Mouse (Mus musculus): ENCODE data around the gene Cd69. TPM values are rescaled to one million over a fixed set of nuclear protein-coding genes. Genes with fewer than 3 reads are reported as not detected.

Cd69 gene
- polyA plus RNA-seq, 1 experiment from 2014 or later: 0.09 TPM

DNA sequence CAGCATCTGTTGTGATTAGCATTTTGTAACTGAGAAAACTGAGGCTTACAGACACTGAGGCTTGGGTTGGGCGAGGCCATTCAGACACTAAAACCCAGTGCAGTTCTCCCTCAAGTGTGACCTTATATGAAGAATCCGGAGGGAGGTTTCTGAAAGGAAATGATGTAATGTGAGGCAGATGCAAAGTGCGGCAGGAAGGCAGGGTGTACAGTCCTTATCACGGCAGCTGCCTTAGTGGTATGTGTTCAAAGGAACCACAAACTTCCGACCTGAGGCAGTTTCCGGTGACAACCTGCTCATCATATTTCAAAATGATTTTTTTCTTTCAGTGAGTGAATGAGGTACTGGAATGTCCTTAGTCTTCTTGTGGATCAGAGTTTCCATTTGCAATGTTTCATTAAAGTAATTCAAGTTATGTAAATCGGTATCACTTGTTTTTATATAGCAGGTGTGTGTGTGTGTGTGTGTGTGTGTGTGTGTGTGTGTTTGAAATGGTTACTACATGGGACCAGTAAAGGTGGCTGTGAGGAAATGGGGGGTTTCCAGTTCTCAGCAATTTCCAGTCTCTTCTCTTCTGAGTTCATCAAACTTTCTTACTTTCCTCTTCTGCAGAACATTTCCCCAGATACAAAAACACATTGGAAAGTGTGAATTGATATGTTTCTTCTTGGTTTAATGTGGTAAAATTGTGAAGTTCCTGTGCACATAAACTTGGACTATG, 9.3 kb upstream of the Cd69 start:
- ATAC-seq: no peak
- H3K36me3 ChIP-seq (ENCODE audit: control insufficient read depth, insufficient read depth, low read length): no peaks in the 10 kb centered on the region
- no peak overlapping the region for H3K4me2 ChIP-seq (ENCODE audit: low read length)
- H3K9me3 ChIP-seq (ENCODE audit: control insufficient read depth, low read length): no peaks in the 10 kb centered on the region
- no peak overlapping the region for H3K27ac ChIP-seq (ENCODE audit: low read depth, low read length)
- H3K27me3 ChIP-seq (replicated peaks; ENCODE audit: control insufficient read depth, insufficient read depth, low read length): no peaks in the 10 kb centered on the region
- 86% methylated on average over 7 of the region's 7 CpGs for WGBS
- H3K4me3 ChIP-seq (ENCODE audit: low read length): no peak overlapping the region
- no peak overlapping the region for H3K9ac ChIP-seq (ENCODE audit: low read depth, low read length)
- no peaks in the 10 kb centered on the region for H3K4me1 ChIP-seq (ENCODE audit: control insufficient read depth, insufficient read depth, low read depth, low read length)

DNA sequence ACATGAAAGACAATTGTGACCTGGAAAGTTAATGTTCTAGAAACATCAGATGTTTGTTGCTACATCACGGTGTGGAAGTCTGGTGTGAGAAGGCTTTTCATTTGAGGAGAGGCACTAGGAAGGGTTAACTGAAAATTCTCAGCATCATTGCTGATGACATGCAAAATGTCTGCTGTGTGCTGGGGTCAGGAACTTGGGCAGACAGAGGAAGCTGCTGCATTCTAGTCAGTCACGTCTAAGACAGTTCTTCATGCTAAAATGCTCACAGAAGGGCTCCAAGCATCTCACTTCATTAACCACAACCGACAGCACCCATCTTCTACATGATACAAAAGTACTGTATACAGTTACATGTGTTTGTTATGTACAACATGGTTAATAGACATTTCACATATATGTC, 8.0 kb upstream of the Cd69 start:
- WGBS: 69% methylated on average over 3 of the region's 3 CpGs
- H3K9ac ChIP-seq (ENCODE audit: low read depth, low read length): no peak overlapping the region

DNA sequence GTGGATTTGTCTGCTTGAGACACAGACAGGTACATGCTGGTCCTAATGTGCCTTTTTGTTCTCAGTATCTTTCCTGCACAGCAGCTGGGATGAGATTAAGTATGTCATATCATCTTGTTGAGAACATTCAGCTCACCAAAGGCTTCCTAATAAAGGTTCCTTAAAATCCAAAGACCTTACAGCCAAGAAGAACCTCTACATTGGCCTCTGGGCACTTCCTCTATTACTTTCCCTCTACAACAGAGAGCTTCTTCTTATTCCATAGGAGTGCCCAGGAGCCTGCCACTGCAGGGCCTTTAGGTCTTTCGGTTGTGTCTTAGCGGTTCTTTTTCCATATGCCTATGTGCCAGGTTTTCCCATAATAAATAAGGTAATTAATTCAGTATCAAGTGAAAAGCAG, 1.2 kb upstream of the Cd69 start:
- ATAC-seq: no peak
- Histone ChIP-seq H3K4me3 (ENCODE audit: low read length) (no peak overlapping the region), H3K36me3 (ENCODE audit: control insufficient read depth, insufficient read depth, low read length) (no peaks in the 10 kb centered on the region), H3K4me2 (ENCODE audit: low read length) (no peak overlapping the region), H3K27ac (ENCODE audit: low read depth, low read length) (no peak overlapping the region), H3K4me1 (ENCODE audit: control insufficient read depth, insufficient read depth, low read depth, low read length) (no peaks in the 10 kb centered on the region), H3K9me3 (ENCODE audit: control insufficient read depth, low read length) (no peaks in the 10 kb centered on the region), H3K9ac (ENCODE audit: low read depth, low read length) (no peak overlapping the region), H3K27me3 (replicated peaks; ENCODE audit: control insufficient read depth, insufficient read depth, low read length) (no peaks in the 10 kb centered on the region)
- WGBS: 88% methylated on average over 2 of the region's 2 CpGs

More for the DNA sequence above, 8.0 kb upstream of the Cd69 start:
- no peaks in the 10 kb centered on the region for H3K9me3 ChIP-seq (ENCODE audit: control insufficient read depth, low read length)
- no peak overlapping the region for H3K4me3 ChIP-seq (ENCODE audit: low read length)
- H3K4me1 ChIP-seq (ENCODE audit: control insufficient read depth, insufficient read depth, low read depth, low read length): no peaks in the 10 kb centered on the region
- ATAC-seq: no peak
- H3K27ac ChIP-seq (ENCODE audit: low read depth, low read length): no peak overlapping the region
- H3K36me3 ChIP-seq (ENCODE audit: control insufficient read depth, insufficient read depth, low read length): no peaks in the 10 kb centered on the region
- H3K4me2 ChIP-seq (ENCODE audit: low read length): no peak overlapping the region
- no peaks in the 10 kb centered on the region for H3K27me3 ChIP-seq (replicated peaks; ENCODE audit: control insufficient read depth, insufficient read depth, low read length)

DNA sequence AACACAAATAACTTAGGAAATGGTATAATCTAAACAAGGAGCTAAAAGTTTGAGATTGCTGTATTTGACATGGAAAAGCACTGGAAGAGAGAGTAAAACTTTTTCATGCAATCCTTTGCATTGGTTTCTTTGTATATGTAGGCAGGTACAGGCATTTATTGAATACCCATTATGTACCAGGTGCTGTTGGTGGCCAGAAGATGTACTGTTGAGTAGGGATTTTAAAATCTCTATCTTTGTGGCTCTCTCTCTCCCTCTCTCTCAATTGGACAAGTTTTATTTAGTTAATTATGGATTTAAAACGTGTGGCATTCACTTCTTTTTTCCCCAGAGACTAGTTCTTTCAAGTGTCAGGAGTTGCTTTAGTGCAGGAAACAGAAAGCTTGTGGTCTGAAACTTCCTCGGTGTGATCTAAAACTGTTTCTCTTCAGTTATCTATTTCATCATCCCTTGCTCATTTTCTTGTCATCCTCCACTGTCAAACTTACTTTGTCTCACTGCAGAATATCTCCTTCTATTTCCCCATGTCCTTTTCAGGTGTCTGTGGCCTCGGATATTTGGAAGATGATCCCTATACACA, 478 bp upstream of the Cd69 start:
- no peak overlapping the region for H3K4me2 ChIP-seq (ENCODE audit: low read length)
- H3K9me3 ChIP-seq (ENCODE audit: control insufficient read depth, low read length): no peaks in the 10 kb centered on the region
- H3K27me3 ChIP-seq (replicated peaks; ENCODE audit: control insufficient read depth, insufficient read depth, low read length): no peaks in the 10 kb centered on the region
- no peak overlapping the region for H3K9ac ChIP-seq (ENCODE audit: low read depth, low read length)
- no peak overlapping the region for H3K27ac ChIP-seq (ENCODE audit: low read depth, low read length)
- H3K4me1 ChIP-seq (ENCODE audit: control insufficient read depth, insufficient read depth, low read depth, low read length): no peaks in the 10 kb centered on the region
- H3K4me3 ChIP-seq (ENCODE audit: low read length): no peak overlapping the region
- ATAC-seq: no peak
- H3K36me3 ChIP-seq (ENCODE audit: control insufficient read depth, insufficient read depth, low read length): no peaks in the 10 kb centered on the region
- WGBS: 78% methylated on average over 3 of the region's 3 CpGs

DNA sequence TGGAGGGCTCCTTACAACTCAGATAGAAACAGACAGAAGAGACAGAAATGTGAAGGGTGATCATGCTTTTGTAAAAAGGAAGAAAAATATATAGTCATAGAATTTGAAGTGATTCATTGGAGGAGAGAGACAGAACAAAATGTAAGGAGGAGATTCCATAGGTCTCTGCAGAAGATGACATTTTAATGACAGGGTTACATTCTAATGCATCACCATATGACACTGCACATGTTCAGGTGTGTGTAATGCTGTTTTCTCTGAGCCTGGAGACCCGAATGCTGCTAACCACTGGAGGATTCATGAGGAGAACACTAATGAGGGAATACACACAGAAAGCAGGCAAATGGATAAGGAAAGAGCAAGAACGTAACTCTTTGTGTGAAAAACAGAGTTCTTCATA, 760 bp downstream of the Cd69 start:
- no peak overlapping the region for H3K9ac ChIP-seq (ENCODE audit: low read depth, low read length)
- no peaks in the 10 kb centered on the region for H3K4me1 ChIP-seq (ENCODE audit: control insufficient read depth, insufficient read depth, low read depth, low read length)
- no peak overlapping the region for H3K27ac ChIP-seq (ENCODE audit: low read depth, low read length)
- H3K4me2 ChIP-seq (ENCODE audit: low read length): no peak overlapping the region
- no peaks in the 10 kb centered on the region for H3K9me3 ChIP-seq (ENCODE audit: control insufficient read depth, low read length)
- H3K27me3 ChIP-seq (replicated peaks; ENCODE audit: control insufficient read depth, insufficient read depth, low read length): no peaks in the 10 kb centered on the region
- ATAC-seq: no peak
- no peaks in the 10 kb centered on the region for H3K36me3 ChIP-seq (ENCODE audit: control insufficient read depth, insufficient read depth, low read length)
- 91% methylated on average over 2 of the region's 2 CpGs for WGBS
- H3K4me3 ChIP-seq (ENCODE audit: low read length): no peak overlapping the region

DNA sequence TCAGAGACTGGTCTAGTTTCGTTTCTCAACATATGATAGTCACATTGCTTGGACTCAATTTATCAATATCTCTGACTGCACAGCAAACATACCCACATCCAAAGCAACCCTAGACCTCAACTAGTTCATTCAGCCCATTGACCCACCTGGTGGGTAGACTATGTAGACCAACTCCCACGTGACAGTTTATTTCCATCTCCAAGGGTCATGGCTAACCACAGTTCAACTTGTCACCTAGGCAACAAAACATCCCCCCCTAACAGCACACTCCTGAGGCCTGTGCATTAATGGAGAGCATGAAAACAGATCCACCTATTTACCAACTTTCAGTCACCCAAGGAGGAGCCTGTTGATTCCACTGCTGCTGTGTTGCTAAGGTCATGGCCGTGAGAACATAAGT, 1.6 kb downstream of the Cd69 start:
- no peak overlapping the region for H3K27ac ChIP-seq (ENCODE audit: low read depth, low read length)
- H3K9me3 ChIP-seq (ENCODE audit: control insufficient read depth, low read length): no peaks in the 10 kb centered on the region
- ATAC-seq: no peak
- H3K36me3 ChIP-seq (ENCODE audit: control insufficient read depth, insufficient read depth, low read length): no peaks in the 10 kb centered on the region
- H3K27me3 ChIP-seq (replicated peaks; ENCODE audit: control insufficient read depth, insufficient read depth, low read length): no peaks in the 10 kb centered on the region
- no peak overlapping the region for H3K4me3 ChIP-seq (ENCODE audit: low read length)
- 87% methylated on average over 3 of the region's 3 CpGs for WGBS
- H3K4me1 ChIP-seq (ENCODE audit: control insufficient read depth, insufficient read depth, low read depth, low read length): no peaks in the 10 kb centered on the region
- H3K4me2 ChIP-seq (ENCODE audit: low read length): no peak overlapping the region
- H3K9ac ChIP-seq (ENCODE audit: low read depth, low read length): no peak overlapping the region

DNA sequence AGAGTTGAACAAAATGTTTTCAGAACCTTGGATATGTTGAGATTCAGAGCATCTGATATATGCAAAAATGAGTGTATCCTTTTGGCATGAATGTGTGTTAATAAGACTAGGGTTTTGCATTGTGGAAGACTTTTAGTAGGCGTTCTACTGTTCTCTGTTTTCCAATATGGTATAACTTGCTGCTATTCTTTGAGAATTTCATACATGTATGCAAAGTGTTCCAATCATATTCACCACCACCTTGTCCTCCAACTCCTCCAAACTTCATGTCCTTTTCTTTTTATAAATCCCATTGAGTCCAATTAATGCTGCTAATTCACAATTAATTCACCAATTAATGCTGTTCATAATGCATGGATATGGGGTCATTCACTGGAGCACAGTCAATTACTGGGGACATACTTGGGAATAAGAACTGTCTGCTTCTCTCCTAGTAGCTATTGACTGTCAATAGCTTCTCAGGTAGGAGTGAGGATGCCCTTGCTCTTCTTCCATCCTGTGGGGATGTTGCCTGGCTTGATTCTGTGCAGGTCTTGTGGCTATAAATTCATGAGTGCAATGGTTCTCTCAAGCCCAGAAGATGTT, 8.7 kb downstream of the Cd69 start:
- Histone ChIP-seq H3K27ac (ENCODE audit: low read depth, low read length) (no peak overlapping the region), H3K36me3 (ENCODE audit: control insufficient read depth, insufficient read depth, low read length) (no peaks in the 10 kb centered on the region), H3K4me1 (ENCODE audit: control insufficient read depth, insufficient read depth, low read depth, low read length) (no peaks in the 10 kb centered on the region), H3K4me2 (ENCODE audit: low read length) (no peak overlapping the region), H3K27me3 (replicated peaks; ENCODE audit: control insufficient read depth, insufficient read depth, low read length) (no peaks in the 10 kb centered on the region), H3K4me3 (ENCODE audit: low read length) (no peak overlapping the region), H3K9ac (ENCODE audit: low read depth, low read length) (no peak overlapping the region), H3K9me3 (ENCODE audit: control insufficient read depth, low read length) (no peaks in the 10 kb centered on the region)
- ATAC-seq: no peak
- 83% methylated on average over 1 of the region's 1 CpGs for WGBS

DNA sequence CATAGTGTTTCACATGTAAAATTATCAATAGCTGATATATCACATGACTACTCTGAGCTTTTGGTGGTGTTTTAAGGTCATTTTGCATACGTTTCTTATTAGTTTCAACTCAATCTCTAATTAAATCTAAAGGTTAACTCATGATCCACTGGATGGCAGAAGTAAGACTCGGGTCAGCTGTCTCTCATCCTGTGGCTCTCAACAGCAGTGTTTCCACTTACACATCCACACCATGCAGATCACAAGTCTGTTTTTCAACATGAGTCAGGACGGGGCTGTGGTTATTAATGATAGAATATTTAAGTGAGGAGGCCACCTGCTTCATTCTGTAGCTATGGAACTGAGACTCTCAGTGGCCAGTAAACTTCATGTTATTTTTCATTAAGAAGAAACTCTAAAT, 9.4 kb downstream of the Cd69 start:
- H3K9ac ChIP-seq (ENCODE audit: low read depth, low read length): no peak overlapping the region
- no peaks in the 10 kb centered on the region for H3K36me3 ChIP-seq (ENCODE audit: control insufficient read depth, insufficient read depth, low read length)
- no peaks in the 10 kb centered on the region for H3K9me3 ChIP-seq (ENCODE audit: control insufficient read depth, low read length)
- no peaks in the 10 kb centered on the region for H3K4me1 ChIP-seq (ENCODE audit: control insufficient read depth, insufficient read depth, low read depth, low read length)
- no peak overlapping the region for H3K27ac ChIP-seq (ENCODE audit: low read depth, low read length)
- no peak overlapping the region for H3K4me3 ChIP-seq (ENCODE audit: low read length)
- 74% methylated on average over 3 of the region's 3 CpGs for WGBS
- no peak overlapping the region for H3K4me2 ChIP-seq (ENCODE audit: low read length)
- H3K27me3 ChIP-seq (replicated peaks; ENCODE audit: control insufficient read depth, insufficient read depth, low read length): no peaks in the 10 kb centered on the region
- ATAC-seq: no peak

DNA sequence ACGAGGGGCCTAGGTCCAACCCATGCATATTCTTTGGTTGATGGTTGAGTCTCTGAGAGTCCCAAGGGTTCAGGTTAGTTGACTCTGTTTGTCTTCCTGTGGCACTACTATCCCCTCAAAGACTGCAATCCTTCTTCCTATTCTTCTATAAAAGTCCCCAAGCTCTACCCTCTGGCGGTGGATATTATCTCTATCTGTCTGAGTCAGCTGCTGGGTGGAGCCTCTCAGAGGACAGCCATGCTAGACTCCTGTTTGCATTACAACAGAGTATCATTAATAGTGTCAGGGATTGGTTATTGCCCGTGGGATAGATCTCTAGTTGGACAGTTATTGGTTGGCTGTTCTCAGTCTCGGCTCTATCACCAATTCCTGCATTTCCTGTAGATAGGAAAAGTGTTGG, 14.3 kb downstream of the Cd69 start:
- no peak overlapping the region for H3K27ac ChIP-seq (ENCODE audit: low read depth, low read length)
- H3K36me3 ChIP-seq (ENCODE audit: control insufficient read depth, insufficient read depth, low read length): no peaks in the 10 kb centered on the region
- no peaks in the 10 kb centered on the region for H3K4me1 ChIP-seq (ENCODE audit: control insufficient read depth, insufficient read depth, low read depth, low read length)
- H3K4me3 ChIP-seq (ENCODE audit: low read length): no peak overlapping the region
- no peaks in the 10 kb centered on the region for H3K9me3 ChIP-seq (ENCODE audit: control insufficient read depth, low read length)
- WGBS: 95% methylated on average over 4 of the region's 4 CpGs
- H3K27me3 ChIP-seq (replicated peaks; ENCODE audit: control insufficient read depth, insufficient read depth, low read length): no peaks in the 10 kb centered on the region
- H3K9ac ChIP-seq (ENCODE audit: low read depth, low read length): no peak overlapping the region
- no peak for ATAC-seq
- no peak overlapping the region for H3K4me2 ChIP-seq (ENCODE audit: low read length)

Measured in hindbrain, embryonic 16.5 days (tissue).